Mouse (Mus musculus): ENCODE data around the gene Ecel1. TPM values are rescaled to one million over a fixed set of nuclear protein-coding genes. Genes with fewer than 3 reads are reported as not detected.

Gene Ecel1
- polyA plus RNA-seq, 1 experiment from 2014 or later, result 0.16 TPM

GRCm38 (mm10) chr1:87155531-87156198 is 656 bp downstream of the Ecel1 start:
- DNase-seq (no peak), ATAC-seq (no peak)
- no peaks in the 10 kb centered on the region for H3K36me3 ChIP-seq (replicated peaks; ENCODE audit: insufficient read depth, low read length)
- H3K27ac ChIP-seq (ENCODE audit: low read depth), result no peak overlapping the region
- 2% methylated on average over 48 of the region's 56 CpGs for WGBS (ENCODE audit: insufficient replicate concordance)
- no peak overlapping the region for H3K4me2 ChIP-seq (ENCODE audit: low read depth, low read length)
- H3K4me3 ChIP-seq (ENCODE audit: low read depth, low read length), result no peak overlapping the region
- no peaks in the 10 kb centered on the region for H3K4me1 ChIP-seq (ENCODE audit: insufficient read depth)
- no peaks in the 10 kb centered on the region for H3K9me3 ChIP-seq (ENCODE audit: low read length)
- H3K9ac ChIP-seq (replicated peaks), result no peak overlapping the region
- H3K27me3 ChIP-seq (ENCODE audit: insufficient read depth, low read length), result peaks cover 72% of the 10 kb centered on the region
- TF ChIP-seq CTCF (IDR thresholded peaks at IDR 0.05; ENCODE audit: low read depth), result no peak
- TF ChIP-seq EP300 (IDR thresholded peaks at IDR 0.05; ENCODE audit: low read depth), result no peak

GRCm38 (mm10) chr1:87154501-87155120 is 1.7 kb downstream of the Ecel1 start:
- Histone ChIP-seq H3K9ac (replicated peaks) (no peak overlapping the region), H3K36me3 (replicated peaks; ENCODE audit: insufficient read depth, low read length) (no peaks in the 10 kb centered on the region), H3K4me3 (ENCODE audit: low read depth, low read length) (peak overlapping the region; percentile 6; the same call in 1 of the 2 replicates), H3K4me2 (ENCODE audit: low read depth, low read length) (0 out of 2 replicates have a peak overlapping the region, but pooled peaks have one; percentile 32), H3K27ac (ENCODE audit: low read depth) (no peak overlapping the region), H3K4me1 (ENCODE audit: insufficient read depth) (no peaks in the 10 kb centered on the region), H3K9me3 (ENCODE audit: low read length) (no peaks in the 10 kb centered on the region), H3K27me3 (ENCODE audit: insufficient read depth, low read length) (peaks cover 69% of the 10 kb centered on the region)
- DNase-seq (no peak), ATAC-seq (no peak)
- WGBS (ENCODE audit: insufficient replicate concordance), result 7% methylated on average over 45 of the region's 58 CpGs
- TF ChIP-seq CTCF (IDR thresholded peaks at IDR 0.05; ENCODE audit: low read depth) (no peak), EP300 (IDR thresholded peaks at IDR 0.05; ENCODE audit: low read depth) (no peak)

- Histone ChIP-seq H3K36me3 (replicated peaks; ENCODE audit: insufficient read depth, low read length) (no peaks in the 10 kb centered on the region), H3K4me2 (ENCODE audit: low read depth, low read length) (0 out of 2 replicates have a peak overlapping the region, but pooled peaks have one; percentile 32), H3K4me3 (ENCODE audit: low read depth, low read length) (peak overlapping the region; percentile 6; the same call in 1 of the 2 replicates), H3K9me3 (ENCODE audit: low read length) (no peaks in the 10 kb centered on the region), H3K9ac (replicated peaks) (no peak overlapping the region), H3K27ac (ENCODE audit: low read depth) (no peak overlapping the region), H3K27me3 (ENCODE audit: insufficient read depth, low read length) (peaks cover 69% of the 10 kb centered on the region), H3K4me1 (ENCODE audit: insufficient read depth) (no peaks in the 10 kb centered on the region)
- DNase-seq, result no peak
- no peak for ATAC-seq
- TF ChIP-seq CTCF (IDR thresholded peaks at IDR 0.05; ENCODE audit: low read depth) (no peak), EP300 (IDR thresholded peaks at IDR 0.05; ENCODE audit: low read depth) (no peak)
- 2% methylated on average over 64 of the region's 72 CpGs for WGBS (ENCODE audit: insufficient replicate concordance)
Observed at GRCm38 (mm10) chr1:87153776-87154500, 2.4 kb downstream of the Ecel1 start.

- Histone ChIP-seq H3K36me3 (replicated peaks; ENCODE audit: insufficient read depth, low read length) (no peaks in the 10 kb centered on the region), H3K9me3 (ENCODE audit: low read length) (no peaks in the 10 kb centered on the region), H3K4me1 (ENCODE audit: insufficient read depth) (no peaks in the 10 kb centered on the region), H3K27me3 (ENCODE audit: insufficient read depth, low read length) (peaks cover 46% of the 10 kb centered on the region), H3K9ac (replicated peaks) (no peak overlapping the region), H3K4me3 (ENCODE audit: low read depth, low read length) (no peak overlapping the region), H3K27ac (ENCODE audit: low read depth) (no peak overlapping the region), H3K4me2 (ENCODE audit: low read depth, low read length) (no peak overlapping the region)
- DNase-seq (no peak), ATAC-seq (no peak)
- no peak for TF ChIP-seq EP300 (IDR thresholded peaks at IDR 0.05; ENCODE audit: low read depth)
- no peak for TF ChIP-seq CTCF (IDR thresholded peaks at IDR 0.05; ENCODE audit: low read depth)
- WGBS (ENCODE audit: insufficient replicate concordance), result 70% methylated on average over 6 of the region's 6 CpGs
Observed at GRCm38 (mm10) chr1:87151286-87151685, 5.0 kb downstream of the Ecel1 start.

- ATAC-seq, result peak; percentile 41; the same call in 1 of the 2 replicates
- 28% methylated on average over 13 of the region's 13 CpGs for WGBS (ENCODE audit: insufficient replicate concordance)
- Histone ChIP-seq H3K36me3 (replicated peaks; ENCODE audit: insufficient read depth, low read length) (no peaks in the 10 kb centered on the region), H3K27me3 (ENCODE audit: insufficient read depth, low read length) (peaks cover 27% of the 10 kb centered on the region), H3K9me3 (ENCODE audit: low read length) (no peaks in the 10 kb centered on the region), H3K9ac (replicated peaks) (no peak overlapping the region), H3K4me3 (ENCODE audit: low read depth, low read length) (no peak overlapping the region), H3K4me1 (ENCODE audit: insufficient read depth) (no peaks in the 10 kb centered on the region), H3K27ac (ENCODE audit: low read depth) (no peak overlapping the region), H3K4me2 (ENCODE audit: low read depth, low read length) (no peak overlapping the region)
- no peak for TF ChIP-seq CTCF (IDR thresholded peaks at IDR 0.05; ENCODE audit: low read depth)
- no peak for TF ChIP-seq EP300 (IDR thresholded peaks at IDR 0.05; ENCODE audit: low read depth)
- no peak for DNase-seq
Observed at GRCm38 (mm10) chr1:87149422-87149821, 6.9 kb downstream of the Ecel1 start.

GRCm38 (mm10) chr1:87143141-87143540 is 13.2 kb downstream of the Ecel1 start:
- ATAC-seq (no peak), DNase-seq (no peak)
- H3K27ac ChIP-seq (ENCODE audit: low read depth), result no peak overlapping the region
- no peak overlapping the region for H3K4me3 ChIP-seq (ENCODE audit: low read depth, low read length)
- 76% methylated on average over 10 of the region's 10 CpGs for WGBS (ENCODE audit: insufficient replicate concordance)
- no peaks in the 10 kb centered on the region for H3K27me3 ChIP-seq (ENCODE audit: insufficient read depth, low read length)
- no peak overlapping the region for H3K4me2 ChIP-seq (ENCODE audit: low read depth, low read length)
- no peaks in the 10 kb centered on the region for H3K9me3 ChIP-seq (ENCODE audit: low read length)
- H3K9ac ChIP-seq (replicated peaks), result no peak overlapping the region
- no peaks in the 10 kb centered on the region for H3K4me1 ChIP-seq (ENCODE audit: insufficient read depth)
- no peak for TF ChIP-seq EP300 (IDR thresholded peaks at IDR 0.05; ENCODE audit: low read depth)
- no peak for TF ChIP-seq CTCF (IDR thresholded peaks at IDR 0.05; ENCODE audit: low read depth)
- H3K36me3 ChIP-seq (replicated peaks; ENCODE audit: insufficient read depth, low read length), result no peaks in the 10 kb centered on the region

Data from liver, postnatal 0 days (tissue).